Mouse (Mus musculus) embryonic facial prominence, embryonic 15.5 days (tissue): ENCODE results near the gene Dck. TPM values are rescaled to one million over a fixed set of nuclear protein-coding genes. Genes with fewer than 3 reads are reported as not detected.

Source experiments
- ATAC-seq: fragments of 200-750 bp; cut with Nextera tagmentation; 2 replicates; pipeline ENCODE4 v1.8.0; 2017; ENCODE audit warnings: low read depth, moderate TSS enrichment; ENCODE audit not compliant: insufficient number of reproducible peaks, low FRiP score, low TSS enrichment
- H3K27ac ChIP-seq: fragments of 300-500 bp; sonication (generic); replicated peaks from 2 replicates; pipeline ENCODE4 v1.5.1; 2015; ENCODE audit warnings: mild to moderate bottlenecking, inconsistent platforms
- H3K27me3 ChIP-seq: fragments of 300-500 bp; sonication (generic); 2 replicates; pipeline ENCODE4 v1.6.1; 2015; ENCODE audit warnings: inconsistent platforms
- H3K36me3 ChIP-seq: fragments of 300-500 bp; sonication (generic); 2 replicates; pipeline ENCODE4 v1.6.1; 2015; ENCODE audit warnings: mild to moderate bottlenecking, inconsistent platforms
- H3K4me1 ChIP-seq: fragments of 300-500 bp; sonication (generic); 2 replicates; pipeline ENCODE4 v1.6.1; 2015; ENCODE audit warnings: inconsistent platforms
- H3K4me2 ChIP-seq: fragments of 300-500 bp; sonication (generic); replicated peaks from 2 replicates; pipeline ENCODE4 v1.6.1; 2015; ENCODE audit warnings: mild to moderate bottlenecking, inconsistent platforms
- H3K4me3 ChIP-seq: fragments of 300-500 bp; sonication (generic); replicated peaks from 2 replicates; pipeline ENCODE4 v1.5.1; 2015; ENCODE audit warnings: mild to moderate bottlenecking, inconsistent platforms
- H3K9ac ChIP-seq: fragments of 300-500 bp; sonication (generic); 2 replicates; pipeline ENCODE4 v1.6.1; 2015; ENCODE audit warnings: inconsistent platforms
- H3K9me3 ChIP-seq: fragments of 300-500 bp; sonication (generic); replicated peaks from 2 replicates; pipeline ENCODE4 v1.6.1; 2016; ENCODE audit warnings: inconsistent platforms
- WGBS: fragments of 180-500 bp; shearing (Covaris S2); methylation state at CpG from one replicate; pipeline ENCODE4 v1.1.7; 2015; 5-methylcytosine and 5-hydroxymethylcytosine counted together
- polyA plus RNA-seq: library from polyadenylated mRNA; unstranded; fragments of >200 nt; fragmentation: Nextera tagmentation; extraction: Ambion mirVana; gene quantifications from 2 replicates; pipeline ENCODE4 v1.2.1, GENCODE M21; 2015

Gene Dck
- polyA plus RNA-seq, 1 experiment from 2014 or later = 38.8 TPM

DNA sequence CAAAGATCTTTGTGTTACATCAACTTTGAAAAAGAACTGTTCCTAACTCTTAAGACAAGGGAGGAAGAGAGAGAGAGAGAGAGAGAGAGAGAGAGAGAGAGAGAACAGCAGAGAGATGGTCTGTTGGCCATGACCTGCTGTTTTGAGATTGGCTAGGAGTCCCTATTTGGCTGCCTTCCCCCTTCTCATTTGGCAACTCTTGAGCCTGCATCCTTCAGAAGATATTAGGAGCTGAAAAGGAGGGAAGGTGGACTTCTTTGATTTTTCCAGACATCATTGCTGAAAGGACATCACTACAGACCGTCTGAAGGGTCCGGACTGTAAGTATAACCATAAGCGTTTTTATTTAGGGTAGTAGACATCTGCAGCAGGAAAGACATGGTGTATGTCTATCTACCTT, 28.9 kb downstream of the Dck start:
- 88% methylated on average over 3 of the region's 3 CpGs for WGBS
- no peak for ATAC-seq

DNA sequence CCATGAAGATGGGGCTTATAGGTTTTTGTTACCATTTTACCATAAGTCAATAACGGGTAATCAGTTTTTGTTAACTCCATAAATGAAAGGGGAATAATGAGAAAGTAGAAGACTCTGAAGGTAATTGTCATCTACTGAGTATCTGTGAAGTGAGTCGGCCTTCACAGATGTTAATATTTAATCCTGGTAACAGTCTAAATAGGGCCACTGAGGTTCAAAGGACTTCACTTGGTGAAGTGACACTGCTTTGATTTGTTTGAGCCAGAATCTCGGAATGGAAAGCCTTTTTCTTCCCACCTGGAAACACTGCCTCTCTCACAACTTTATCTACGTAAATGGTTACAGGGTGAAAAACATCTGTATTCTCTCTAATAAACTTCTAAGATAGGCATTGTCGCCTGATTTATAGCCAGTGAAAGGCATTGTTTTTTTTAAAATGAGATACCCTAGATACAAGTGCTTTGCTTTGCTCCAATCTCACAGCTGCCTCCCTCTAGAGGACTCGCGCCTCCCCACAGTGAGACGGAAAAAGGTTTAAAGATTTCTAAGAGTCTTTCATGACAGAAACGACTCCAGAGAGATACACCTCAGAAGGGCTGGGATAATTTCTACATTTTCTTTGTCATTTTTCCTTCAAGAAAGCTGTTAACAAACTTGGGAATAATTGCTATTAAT, 31.3 kb downstream of the Dck start:
- Histone ChIP-seq H3K4me3 (no peak overlapping the region), H3K27ac (no peak overlapping the region), H3K36me3 (no peaks in the 10 kb centered on the region), H3K9me3 (no peaks in the 10 kb centered on the region), H3K4me1 (no peaks in the 10 kb centered on the region), H3K9ac (no peak overlapping the region), H3K27me3 (no peaks in the 10 kb centered on the region), H3K4me2 (no peak overlapping the region)
- 70% methylated on average over 9 of the region's 9 CpGs for WGBS
- ATAC-seq = no peak

More for the DNA sequence above, 28.9 kb downstream of the Dck start:
- H3K4me3 ChIP-seq = no peak overlapping the region
- H3K4me1 ChIP-seq = no peaks in the 10 kb centered on the region
- H3K9me3 ChIP-seq = no peaks in the 10 kb centered on the region
- H3K27ac ChIP-seq = no peak overlapping the region
- no peaks in the 10 kb centered on the region for H3K36me3 ChIP-seq
- no peak overlapping the region for H3K9ac ChIP-seq
- H3K27me3 ChIP-seq = no peaks in the 10 kb centered on the region
- no peak overlapping the region for H3K4me2 ChIP-seq

DNA sequence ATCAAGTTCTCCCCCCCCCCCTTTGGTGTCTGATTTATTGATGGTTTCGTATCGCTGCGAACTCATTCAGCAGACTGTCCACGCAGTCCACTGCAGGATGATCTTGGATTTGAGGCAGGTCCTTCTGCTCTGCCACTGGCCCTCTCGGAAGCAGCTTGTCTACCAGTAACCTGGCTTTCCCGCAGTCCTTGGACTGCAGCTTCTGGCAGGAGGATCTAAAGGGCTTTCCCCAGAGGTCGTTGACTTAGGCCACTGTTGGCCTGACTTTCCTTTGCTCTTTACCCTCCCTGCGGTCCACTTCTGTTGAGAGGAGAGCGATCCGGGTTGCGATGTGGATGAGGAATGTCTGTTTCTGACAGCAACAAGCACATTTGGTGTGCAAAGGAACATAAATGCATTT, 31.8 kb downstream of the Dck start:
- Histone ChIP-seq H3K9ac (no peak overlapping the region), H3K27ac (no peak overlapping the region), H3K4me2 (no peak overlapping the region), H3K4me3 (no peak overlapping the region), H3K36me3 (no peaks in the 10 kb centered on the region), H3K27me3 (no peaks in the 10 kb centered on the region), H3K4me1 (no peaks in the 10 kb centered on the region), H3K9me3 (no peaks in the 10 kb centered on the region)
- ATAC-seq = no peak
- WGBS = 75% methylated on average over 11 of the region's 11 CpGs

DNA sequence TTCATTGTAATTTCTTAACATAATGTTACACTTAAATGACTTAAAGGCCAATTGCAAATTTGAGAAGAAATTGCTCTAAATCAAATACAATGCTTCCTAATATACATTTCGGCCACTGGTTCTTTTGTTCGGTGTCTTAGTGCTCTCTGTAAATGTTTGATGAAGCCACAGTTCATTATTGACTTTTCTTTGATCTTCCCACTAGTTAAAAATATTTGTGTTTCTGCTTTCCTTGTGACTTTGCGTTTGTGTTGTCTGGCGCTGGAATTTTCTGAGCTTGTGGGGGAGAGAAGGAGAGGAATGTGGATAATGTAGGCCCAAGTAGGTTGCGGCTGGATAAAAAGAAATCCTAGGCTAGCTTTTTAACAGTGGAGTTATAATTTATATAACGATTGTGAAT, 32.3 kb downstream of the Dck start:
- H3K27me3 ChIP-seq = no peaks in the 10 kb centered on the region
- no peak for ATAC-seq
- no peak overlapping the region for H3K4me3 ChIP-seq
- no peak overlapping the region for H3K9ac ChIP-seq
- H3K4me1 ChIP-seq = no peaks in the 10 kb centered on the region
- H3K27ac ChIP-seq = no peak overlapping the region
- no peaks in the 10 kb centered on the region for H3K36me3 ChIP-seq
- WGBS = 46% methylated on average over 6 of the region's 6 CpGs
- H3K9me3 ChIP-seq = no peaks in the 10 kb centered on the region
- no peak overlapping the region for H3K4me2 ChIP-seq

DNA sequence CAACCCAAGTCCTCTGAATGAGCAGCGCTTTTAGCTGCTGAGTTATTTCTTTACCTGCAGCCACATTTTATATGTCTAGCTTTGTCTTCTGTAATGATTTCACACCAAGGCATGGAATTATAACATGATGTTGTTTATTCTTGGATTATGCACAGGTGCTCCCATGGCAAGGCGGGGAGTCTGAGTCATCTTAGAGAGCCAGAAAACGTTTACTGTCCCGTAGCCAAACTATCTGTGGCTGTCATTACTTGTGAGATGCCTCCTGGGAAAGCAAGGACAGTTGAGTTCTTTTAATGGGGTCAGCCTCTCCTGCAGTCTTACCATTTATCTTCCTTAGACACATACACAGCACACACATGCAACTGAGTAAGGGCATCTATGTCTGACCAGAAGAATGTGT, 40.8 kb downstream of the Dck start:
- Histone ChIP-seq H3K9me3 (no peaks in the 10 kb centered on the region), H3K36me3 (no peaks in the 10 kb centered on the region), H3K4me2 (no peak overlapping the region), H3K9ac (no peak overlapping the region), H3K4me1 (0 out of 2 replicates have a peak, but pooled peaks cover 7% of the 10 kb centered on the region), H3K27me3 (no peaks in the 10 kb centered on the region), H3K4me3 (no peak overlapping the region), H3K27ac (no peak overlapping the region)
- 78% methylated on average over 4 of the region's 4 CpGs for WGBS
- no peak for ATAC-seq

DNA sequence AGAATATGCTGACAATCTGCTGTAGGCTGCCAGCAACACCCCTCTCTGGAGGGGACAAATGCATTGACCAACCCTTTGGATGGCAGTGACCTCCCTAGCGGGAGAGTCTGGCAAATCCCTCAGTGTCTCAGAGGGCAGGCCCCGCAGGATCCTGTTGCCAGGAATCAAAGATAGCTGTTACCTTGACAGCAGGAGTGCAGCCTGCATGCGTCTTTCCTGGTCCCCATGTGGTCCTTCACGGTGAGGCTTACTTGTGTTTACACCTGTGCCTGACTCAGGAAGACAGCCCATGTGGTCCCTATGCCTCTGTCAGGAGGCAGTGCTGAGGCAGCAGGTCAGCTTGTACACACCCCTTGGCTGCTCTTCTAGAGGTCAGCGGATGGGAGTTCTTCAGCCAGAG, 41.5 kb downstream of the Dck start:
- Histone ChIP-seq H3K9me3 (no peaks in the 10 kb centered on the region), H3K36me3 (no peaks in the 10 kb centered on the region), H3K9ac (no peak overlapping the region), H3K4me2 (no peak overlapping the region), H3K27ac (no peak overlapping the region), H3K4me3 (no peak overlapping the region), H3K4me1 (0 out of 2 replicates have a peak, but pooled peaks cover 7% of the 10 kb centered on the region), H3K27me3 (no peaks in the 10 kb centered on the region)
- 28% methylated on average over 5 of the region's 5 CpGs for WGBS
- ATAC-seq = no peak

DNA sequence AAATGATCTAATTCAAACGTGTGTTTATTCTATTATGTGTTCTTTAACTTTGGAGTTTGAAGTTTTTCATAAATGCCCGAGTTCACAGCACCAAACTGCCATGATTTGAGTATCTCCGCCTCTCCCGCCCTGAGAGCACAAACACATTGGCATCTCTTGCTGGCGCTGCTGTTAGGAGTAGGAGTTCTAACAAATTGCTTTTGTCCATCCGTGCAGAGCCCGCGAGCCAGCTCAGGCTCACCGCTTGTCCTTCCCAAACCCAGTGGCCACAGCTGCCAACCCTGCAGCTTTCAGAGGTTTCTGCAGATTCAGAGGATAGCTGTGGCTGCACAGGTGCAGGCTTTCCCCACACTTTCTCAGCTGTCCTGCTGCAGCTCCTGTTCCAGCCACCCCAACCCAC, 42.5 kb downstream of the Dck start:
- Histone ChIP-seq H3K4me2 (no peak overlapping the region), H3K9ac (no peak overlapping the region), H3K27ac (no peak overlapping the region), H3K36me3 (no peaks in the 10 kb centered on the region), H3K9me3 (no peaks in the 10 kb centered on the region), H3K4me1 (0 out of 2 replicates have a peak, but pooled peaks cover 7% of the 10 kb centered on the region), H3K27me3 (no peaks in the 10 kb centered on the region), H3K4me3 (no peak overlapping the region)
- WGBS = 27% methylated on average over 9 of the region's 9 CpGs
- ATAC-seq = no peak

DNA sequence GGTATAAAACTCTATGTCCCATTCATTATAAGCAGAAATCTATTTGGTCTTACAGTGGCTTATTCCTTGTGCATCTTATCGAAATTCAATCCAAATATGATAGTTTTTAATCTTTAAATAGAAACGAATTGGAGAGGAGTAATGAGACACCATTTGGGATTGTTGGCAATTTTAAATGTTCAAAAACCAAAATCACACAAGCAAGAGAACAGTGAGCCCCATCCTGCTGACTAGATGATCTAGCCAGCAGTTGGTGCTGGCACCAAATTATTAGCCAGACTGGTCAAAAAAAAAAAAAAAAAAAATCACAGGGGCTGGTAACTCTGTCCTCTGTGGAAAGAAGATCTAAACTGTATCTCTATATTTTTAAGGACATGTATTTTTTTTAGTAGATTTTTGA, 48.4 kb downstream of the Dck start:
- Histone ChIP-seq H3K9ac (no peak overlapping the region), H3K36me3 (no peaks in the 10 kb centered on the region), H3K4me3 (no peak overlapping the region), H3K4me2 (no peak overlapping the region), H3K9me3 (no peaks in the 10 kb centered on the region), H3K27me3 (no peaks in the 10 kb centered on the region), H3K4me1 (no peaks in the 10 kb centered on the region), H3K27ac (no peak overlapping the region)
- no peak for ATAC-seq
- WGBS = 67% methylated on average over 2 of the region's 2 CpGs

DNA sequence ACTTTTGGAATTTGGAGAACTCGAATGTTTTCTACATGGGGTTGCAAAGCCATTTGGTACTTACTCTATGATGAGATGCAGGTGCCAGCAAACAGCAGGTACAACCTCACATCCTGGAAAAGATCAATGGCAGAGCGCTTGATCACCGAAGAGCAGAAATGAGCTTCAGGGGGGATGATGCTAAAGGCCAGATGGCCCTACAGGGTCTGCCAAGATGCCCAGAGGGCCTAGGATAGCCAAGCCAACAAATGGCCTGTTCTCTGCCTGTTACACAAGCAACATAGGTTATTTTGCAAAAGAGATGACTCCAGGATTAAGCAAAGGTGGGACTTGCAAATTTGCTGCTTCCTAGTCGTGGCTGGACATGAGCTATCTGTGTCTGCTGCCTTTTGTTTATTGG, 49.8 kb downstream of the Dck start:
- H3K36me3 ChIP-seq = no peaks in the 10 kb centered on the region

DNA sequence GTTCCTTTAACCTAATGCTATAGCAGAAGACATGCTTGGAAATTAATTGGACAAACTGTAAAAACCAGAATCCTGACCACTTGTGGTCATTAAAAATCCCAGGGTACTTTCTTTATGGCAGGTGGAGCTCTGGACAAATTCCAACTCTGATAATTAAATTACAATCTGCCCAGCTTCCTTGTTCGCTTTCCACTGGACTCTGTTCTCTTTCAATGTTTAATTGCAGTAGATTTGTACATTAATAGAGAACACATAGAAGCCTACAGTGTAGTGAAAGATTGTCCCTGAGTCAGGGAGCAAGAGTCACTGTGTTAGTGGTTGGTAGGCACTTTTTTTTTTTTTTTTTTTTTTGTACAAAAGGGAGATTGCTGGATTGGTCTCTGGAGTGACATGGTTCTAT, 56.7 kb downstream of the Dck start:
- no peaks in the 10 kb centered on the region for H3K4me1 ChIP-seq
- H3K4me3 ChIP-seq = no peak overlapping the region
- no peaks in the 10 kb centered on the region for H3K36me3 ChIP-seq
- no peak overlapping the region for H3K9ac ChIP-seq
- 50% methylated on average over 1 of the region's 1 CpGs for WGBS
- no peak for ATAC-seq
- H3K27me3 ChIP-seq = no peaks in the 10 kb centered on the region
- H3K27ac ChIP-seq = no peak overlapping the region
- H3K4me2 ChIP-seq = no peak overlapping the region
- no peaks in the 10 kb centered on the region for H3K9me3 ChIP-seq

More for the DNA sequence above, 49.8 kb downstream of the Dck start:
- H3K4me2 ChIP-seq = no peak overlapping the region
- no peaks in the 10 kb centered on the region for H3K4me1 ChIP-seq
- WGBS = 73% methylated on average over 4 of the region's 4 CpGs
- no peaks in the 10 kb centered on the region for H3K27me3 ChIP-seq
- H3K9ac ChIP-seq = no peak overlapping the region
- ATAC-seq = no peak
- H3K4me3 ChIP-seq = no peak overlapping the region
- H3K27ac ChIP-seq = no peak overlapping the region
- no peaks in the 10 kb centered on the region for H3K9me3 ChIP-seq

DNA sequence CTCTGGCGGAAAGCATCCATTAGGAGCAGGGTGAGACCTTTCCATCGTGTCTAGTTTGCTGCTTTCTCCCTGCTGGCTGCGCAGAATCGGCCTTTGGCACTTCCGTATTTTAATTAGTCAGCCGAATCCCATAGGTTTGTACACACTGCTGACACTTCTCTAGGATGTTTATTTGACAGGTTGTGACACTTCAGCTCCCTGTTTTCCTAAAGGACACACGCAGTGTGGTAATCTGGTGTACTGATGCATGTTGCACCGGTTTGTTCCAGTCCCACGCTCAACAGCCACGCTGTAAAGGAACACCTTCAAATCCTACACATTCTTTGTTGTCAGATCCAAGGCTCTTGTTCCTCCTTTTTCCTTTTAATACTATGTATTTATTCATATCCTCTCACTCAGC, 60.0 kb downstream of the Dck start:
- Histone ChIP-seq H3K4me1 (no peaks in the 10 kb centered on the region), H3K27ac (no peak overlapping the region), H3K9ac (no peak overlapping the region), H3K27me3 (no peaks in the 10 kb centered on the region), H3K4me3 (no peak overlapping the region), H3K4me2 (no peak overlapping the region), H3K36me3 (no peaks in the 10 kb centered on the region), H3K9me3 (no peaks in the 10 kb centered on the region)
- WGBS = 76% methylated on average over 10 of the region's 10 CpGs
- no peak for ATAC-seq

DNA sequence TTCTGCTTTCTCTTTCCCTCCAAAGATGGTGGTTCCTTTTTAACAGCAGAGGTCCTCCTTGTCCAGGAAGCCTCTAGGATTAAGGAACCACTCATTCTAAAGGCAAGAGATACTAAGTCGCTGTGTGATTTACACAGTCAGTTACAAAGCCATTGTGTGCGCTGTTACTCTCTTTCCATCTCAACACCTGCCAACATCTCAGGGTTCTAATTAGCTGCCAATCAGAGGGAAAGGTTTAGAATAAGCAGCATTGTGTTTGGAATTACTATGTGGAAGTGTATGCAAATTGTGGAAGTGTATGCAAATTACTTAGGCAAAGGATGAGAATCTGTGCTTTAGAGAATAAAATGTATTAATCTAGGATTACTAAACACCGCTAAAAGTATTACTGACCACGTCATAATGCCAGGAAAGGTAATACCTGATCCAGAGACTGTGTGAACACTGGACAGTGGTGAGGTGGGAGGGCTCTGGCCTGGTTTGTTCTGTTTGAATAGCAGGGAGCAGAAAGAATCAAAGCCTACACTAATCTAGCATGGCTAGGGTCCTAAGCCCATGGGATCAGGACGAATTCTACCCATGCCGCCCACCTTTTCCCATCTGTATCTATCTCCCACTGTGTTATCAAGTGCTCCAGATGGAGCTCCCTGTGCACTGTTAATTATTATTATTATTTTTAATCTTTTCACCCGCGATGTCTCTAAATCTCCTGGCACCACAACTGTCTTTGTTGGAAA, 65.2 kb downstream of the Dck start:
- no peak overlapping the region for H3K27ac ChIP-seq
- no peak overlapping the region for H3K9ac ChIP-seq
- ATAC-seq = no peak
- no peaks in the 10 kb centered on the region for H3K27me3 ChIP-seq
- no peak overlapping the region for H3K4me3 ChIP-seq
- H3K36me3 ChIP-seq = no peaks in the 10 kb centered on the region
- H3K9me3 ChIP-seq = no peaks in the 10 kb centered on the region
- no peak overlapping the region for H3K4me2 ChIP-seq
- WGBS = 73% methylated on average over 8 of the region's 8 CpGs
- H3K4me1 ChIP-seq = no peaks in the 10 kb centered on the region
